Mouse (Mus musculus): ENCODE results near the gene Sds. TPM values are rescaled to one million over a fixed set of nuclear protein-coding genes. Genes with fewer than 3 reads are reported as not detected.

The Sds gene
- polyA plus RNA-seq (2015; fragmentation: Nextera tagmentation; extraction: Ambion mirVana) = not detected in 2 replicates

GRCm38 (mm10) chr5:120476296-120476695 is at the start of gene Sds:
Gene Sds (plus strand): TSS chr5:120476526.
- Histone ChIP-seq H3K27ac (replicated peaks) (no peak within 1 kb of the TSS), H3K4me2 (replicated peaks) (no peak within 1 kb of the TSS), H3K4me3 (no peak within 1 kb of the TSS), H3K27me3 (no peaks in the 10 kb centered on the region), H3K9me3 (no peaks in the 10 kb centered on the region), H3K4me1 (no peaks in the 10 kb centered on the region), H3K36me3 (no peaks in the 10 kb centered on the region), H3K9ac (replicated peaks) (no peak within 1 kb of the TSS)
- WGBS = 12% methylated on average over 13 of the region's 13 CpGs
- no peak for ATAC-seq (replicated peaks)

DNA sequence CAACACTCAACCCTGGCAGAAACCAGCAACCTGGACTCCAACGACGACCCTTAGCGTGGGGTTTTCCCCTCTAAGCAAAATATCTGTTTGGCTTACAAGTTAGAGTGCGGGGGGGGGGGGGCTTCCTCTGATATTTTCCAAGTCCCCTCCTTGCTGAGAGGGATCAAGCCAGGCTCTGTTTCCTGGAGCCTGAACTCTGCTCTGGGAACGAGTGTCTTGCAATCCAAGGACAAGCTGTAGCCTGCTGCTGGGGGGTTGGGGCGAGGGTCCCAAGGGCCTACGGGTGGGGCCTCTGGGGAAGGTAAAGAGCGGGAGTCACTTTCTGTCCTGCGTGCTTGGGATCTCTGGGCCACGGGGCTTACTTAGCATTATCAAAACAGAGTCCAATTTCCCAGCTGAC is 49.8 kb upstream of the Sds start:
- no peak overlapping the region for H3K27ac ChIP-seq (replicated peaks)
- peaks cover 26% of the 10 kb centered on the region for H3K4me1 ChIP-seq
- no peak overlapping the region for H3K4me2 ChIP-seq (replicated peaks)
- no peak for ATAC-seq (replicated peaks)
- no peaks in the 10 kb centered on the region for H3K9me3 ChIP-seq
- H3K27me3 ChIP-seq = peaks cover 80% of the 10 kb centered on the region
- H3K36me3 ChIP-seq = no peaks in the 10 kb centered on the region
- WGBS = 3% methylated on average over 10 of the region's 10 CpGs
- no peak overlapping the region for H3K4me3 ChIP-seq
- H3K9ac ChIP-seq (replicated peaks) = no peak overlapping the region

DNA sequence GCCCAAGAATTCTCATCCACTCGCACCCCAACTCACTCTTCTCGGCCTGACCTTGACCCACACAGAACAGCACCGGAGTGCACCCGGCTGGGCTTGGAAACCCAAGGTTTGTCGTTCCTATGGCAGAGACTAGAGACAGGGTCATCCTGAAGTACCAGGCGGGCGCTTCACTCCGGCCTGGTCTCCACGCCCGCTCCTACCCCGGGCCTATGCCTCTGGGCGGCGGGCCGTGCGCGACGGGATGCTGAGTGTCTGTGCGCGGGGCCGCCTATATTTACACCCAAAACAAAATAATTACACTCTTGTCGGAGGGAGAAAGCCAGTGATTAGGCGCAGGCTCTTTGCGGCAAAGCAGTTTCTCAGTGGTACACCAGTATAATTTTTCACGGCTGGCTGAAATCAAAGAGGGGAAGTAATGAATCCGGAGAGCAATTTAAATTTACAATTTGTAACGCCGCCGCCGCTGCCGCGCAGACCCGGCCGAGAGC is 48.8 kb upstream of the Sds start:
- Histone ChIP-seq H3K27ac (replicated peaks) (0 out of 2 replicates have a peak overlapping the region, but pooled peaks have one; percentile 24), H3K9me3 (no peaks in the 10 kb centered on the region), H3K4me2 (replicated peaks) (peak overlapping the region; percentile 7), H3K4me1 (peaks cover 34% of the 10 kb centered on the region), H3K9ac (replicated peaks) (no peak overlapping the region), H3K36me3 (no peaks in the 10 kb centered on the region), H3K27me3 (peaks cover 80% of the 10 kb centered on the region), H3K4me3 (peak overlapping the region; percentile 14; the same call in 1 of the 2 replicates)
- 0% methylated on average over 33 of the region's 33 CpGs for WGBS
- no peak for ATAC-seq (replicated peaks)

DNA sequence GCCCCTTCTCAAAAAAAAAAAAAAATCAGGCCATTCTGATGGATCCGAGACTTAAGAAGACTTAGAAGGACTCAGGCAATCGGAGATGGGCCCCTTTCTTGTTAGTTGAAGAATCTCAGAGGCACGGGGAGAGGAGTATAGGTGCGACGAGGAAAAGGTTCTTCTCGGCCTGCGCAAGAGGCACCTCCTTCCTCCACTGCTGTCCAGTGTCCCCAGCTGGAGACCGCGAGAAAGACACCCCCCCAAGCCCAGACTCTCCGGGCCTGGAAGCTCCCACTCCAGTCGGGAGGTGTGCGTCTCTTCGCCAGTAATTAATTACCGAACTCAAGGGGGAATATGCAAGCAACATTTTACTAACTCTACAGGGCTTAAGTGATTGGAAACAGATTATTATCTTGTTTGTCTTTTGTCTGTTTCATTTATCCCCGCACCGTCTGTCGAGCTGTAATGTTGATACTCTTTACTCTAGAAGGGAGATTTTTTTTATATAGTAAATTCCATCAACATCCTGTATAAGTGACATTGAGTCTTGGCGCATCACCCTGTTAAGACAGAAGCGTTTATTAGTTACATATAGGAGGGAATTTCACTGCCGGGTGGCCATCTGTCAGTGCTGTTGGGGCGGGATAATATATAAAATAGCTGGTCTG is 48.0 kb upstream of the Sds start:
- Histone ChIP-seq H3K4me3 (peak overlapping the region; percentile 14; the same call in 1 of the 2 replicates), H3K27me3 (peaks cover 77% of the 10 kb centered on the region), H3K9me3 (no peaks in the 10 kb centered on the region), H3K9ac (replicated peaks) (no peak overlapping the region), H3K4me2 (replicated peaks) (peak overlapping the region; percentile 7), H3K36me3 (no peaks in the 10 kb centered on the region), H3K27ac (replicated peaks) (no peak overlapping the region), H3K4me1 (peaks cover 34% of the 10 kb centered on the region)
- WGBS = 3% methylated on average over 21 of the region's 21 CpGs
- no peak for ATAC-seq (replicated peaks)

GRCm38 (mm10) chr5:120428990-120429389 is 47.3 kb upstream of the Sds start:
- H3K9me3 ChIP-seq = no peaks in the 10 kb centered on the region
- no peaks in the 10 kb centered on the region for H3K36me3 ChIP-seq
- no peak overlapping the region for H3K4me2 ChIP-seq (replicated peaks)
- no peak overlapping the region for H3K4me3 ChIP-seq
- no peak overlapping the region for H3K27ac ChIP-seq (replicated peaks)
- H3K4me1 ChIP-seq = peaks cover 34% of the 10 kb centered on the region
- 4% methylated on average over 6 of the region's 6 CpGs for WGBS
- H3K27me3 ChIP-seq = peaks cover 79% of the 10 kb centered on the region
- H3K9ac ChIP-seq (replicated peaks) = no peak overlapping the region
- ATAC-seq (replicated peaks) = no peak

DNA sequence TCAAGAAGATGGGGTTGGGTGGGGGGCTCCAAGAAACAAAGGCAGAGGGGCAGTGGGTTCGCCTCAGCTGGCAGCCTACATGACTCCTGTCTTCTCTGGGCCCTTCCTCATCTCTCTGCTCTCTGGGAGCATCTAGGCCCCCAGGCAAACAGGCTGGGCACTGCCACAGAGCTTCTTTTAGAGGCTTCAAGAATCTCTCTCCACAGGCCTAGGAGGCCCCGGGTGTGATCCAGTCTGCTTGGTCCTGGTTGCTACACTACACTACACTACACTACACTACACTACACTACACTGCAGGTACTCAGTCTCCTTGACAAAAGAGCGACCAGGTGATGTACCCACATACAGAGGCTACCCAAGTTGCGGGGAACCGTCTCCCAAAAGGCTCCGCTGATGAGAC is 46.6 kb upstream of the Sds start:
- H3K4me3 ChIP-seq = 0 out of 2 replicates have a peak overlapping the region, but pooled peaks have one; percentile 7
- 28% methylated on average over 6 of the region's 6 CpGs for WGBS

DNA sequence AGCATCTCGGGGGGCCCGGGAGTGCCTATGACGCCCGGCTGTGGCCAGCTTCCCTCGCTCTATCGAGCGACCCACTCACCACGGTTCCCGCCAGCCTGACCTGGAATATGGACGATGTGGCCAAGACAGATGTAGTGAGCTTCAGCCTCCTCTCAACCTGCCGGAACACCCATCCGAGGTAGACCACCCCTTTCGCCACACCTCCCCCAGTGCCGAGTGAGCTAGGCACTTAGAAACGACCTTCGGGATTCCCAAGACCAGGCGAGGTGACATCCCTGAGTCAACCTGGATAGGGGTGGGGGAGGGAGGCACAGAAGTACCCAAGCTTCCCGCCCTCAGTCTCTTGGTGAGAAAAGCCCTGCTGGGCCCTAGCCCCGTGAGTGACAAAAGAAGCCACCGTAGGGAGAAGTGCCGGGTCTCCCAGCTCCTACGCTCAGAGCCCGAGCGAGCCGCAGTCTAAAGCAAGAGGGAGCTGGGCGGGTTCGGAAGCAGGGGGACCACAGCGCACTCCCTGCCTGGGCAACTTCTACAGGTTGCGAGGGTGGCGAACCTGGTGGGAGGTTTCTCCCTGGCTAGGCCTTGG is 45.2 kb upstream of the Sds start:
- H3K27ac ChIP-seq (replicated peaks) = 0 out of 2 replicates have a peak overlapping the region, but pooled peaks have one; percentile 12
- no peaks in the 10 kb centered on the region for H3K9me3 ChIP-seq
- H3K4me1 ChIP-seq = peaks cover 38% of the 10 kb centered on the region
- H3K4me2 ChIP-seq (replicated peaks) = no peak overlapping the region
- H3K27me3 ChIP-seq = peaks cover 90% of the 10 kb centered on the region
- WGBS = under 1% methylated on average over 30 of the region's 30 CpGs
- ATAC-seq (replicated peaks) = no peak
- H3K36me3 ChIP-seq = no peaks in the 10 kb centered on the region
- no peak overlapping the region; the same call in none of the 2 replicates for H3K9ac ChIP-seq (replicated peaks)
- peak overlapping the region; percentile 34 for H3K4me3 ChIP-seq

More for the DNA sequence above, 46.6 kb upstream of the Sds start:
- Histone ChIP-seq H3K4me2 (replicated peaks) (no peak overlapping the region), H3K9ac (replicated peaks) (no peak overlapping the region), H3K27ac (replicated peaks) (no peak overlapping the region), H3K9me3 (no peaks in the 10 kb centered on the region), H3K36me3 (no peaks in the 10 kb centered on the region), H3K4me1 (peaks cover 30% of the 10 kb centered on the region), H3K27me3 (peaks cover 80% of the 10 kb centered on the region)
- ATAC-seq (replicated peaks) = no peak

GRCm38 (mm10) chr5:120431649-120432485 is 44.5 kb upstream of the Sds start, which contains the start of gene Lhx5:
Gene Lhx5 (plus strand): TSS chr5:120431699.
- peaks cover 87% of the 10 kb centered on the region for H3K27me3 ChIP-seq
- H3K36me3 ChIP-seq = no peaks in the 10 kb centered on the region
- ATAC-seq (replicated peaks) = no peak; the same call in 1 of the 2 replicates
- H3K4me2 ChIP-seq (replicated peaks) = peak within 1 kb of the TSS; percentile 33
- H3K9ac ChIP-seq (replicated peaks) = peak within 1 kb of the TSS; percentile 12
- H3K4me1 ChIP-seq = peaks cover 41% of the 10 kb centered on the region
- peak within 1 kb of the TSS; percentile 34 for H3K4me3 ChIP-seq
- H3K9me3 ChIP-seq = no peaks in the 10 kb centered on the region
- under 1% methylated on average over 69 of the region's 69 CpGs for WGBS
- H3K27ac ChIP-seq (replicated peaks) = peak within 1 kb of the TSS; percentile 24; the same call in 1 of the 2 replicates

DNA sequence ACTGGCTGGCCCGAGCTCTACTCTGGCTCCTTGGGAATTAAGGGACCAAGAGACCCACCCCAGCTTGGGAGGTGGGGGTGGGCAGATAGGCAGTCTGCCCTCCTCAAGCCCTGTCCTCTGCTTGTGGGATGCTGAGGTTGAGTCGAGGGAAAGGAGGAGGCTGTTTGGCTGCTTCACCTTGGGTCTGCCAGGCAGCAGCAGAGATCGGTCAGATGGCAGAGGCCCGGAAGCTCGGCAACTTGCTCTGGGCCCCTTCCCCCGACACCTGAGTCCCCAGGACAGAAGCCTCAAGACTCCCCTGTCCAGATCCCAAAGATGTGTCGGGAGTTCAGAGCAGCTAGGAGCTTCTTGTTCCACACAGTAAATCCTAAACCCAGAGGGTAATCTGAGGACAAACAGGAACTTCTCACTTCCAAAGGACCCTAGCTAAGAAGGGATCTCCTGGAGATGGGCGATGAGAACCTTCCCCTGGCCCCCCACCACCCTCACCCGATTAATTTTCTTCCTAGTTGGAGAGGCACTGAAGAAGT is 43.8 kb upstream of the Sds start:
- Histone ChIP-seq H3K36me3 (no peaks in the 10 kb centered on the region), H3K9me3 (no peaks in the 10 kb centered on the region), H3K9ac (replicated peaks) (peak overlapping the region; percentile 12; the same call in 1 of the 2 replicates), H3K4me3 (peak overlapping the region; percentile 34), H3K27me3 (peaks cover 87% of the 10 kb centered on the region), H3K27ac (replicated peaks) (peak overlapping the region; percentile 24; the same call in 1 of the 2 replicates), H3K4me1 (peaks cover 40% of the 10 kb centered on the region), H3K4me2 (replicated peaks) (no peak overlapping the region)
- no peak for ATAC-seq (replicated peaks)
- 0% methylated on average over 9 of the region's 9 CpGs for WGBS

DNA sequence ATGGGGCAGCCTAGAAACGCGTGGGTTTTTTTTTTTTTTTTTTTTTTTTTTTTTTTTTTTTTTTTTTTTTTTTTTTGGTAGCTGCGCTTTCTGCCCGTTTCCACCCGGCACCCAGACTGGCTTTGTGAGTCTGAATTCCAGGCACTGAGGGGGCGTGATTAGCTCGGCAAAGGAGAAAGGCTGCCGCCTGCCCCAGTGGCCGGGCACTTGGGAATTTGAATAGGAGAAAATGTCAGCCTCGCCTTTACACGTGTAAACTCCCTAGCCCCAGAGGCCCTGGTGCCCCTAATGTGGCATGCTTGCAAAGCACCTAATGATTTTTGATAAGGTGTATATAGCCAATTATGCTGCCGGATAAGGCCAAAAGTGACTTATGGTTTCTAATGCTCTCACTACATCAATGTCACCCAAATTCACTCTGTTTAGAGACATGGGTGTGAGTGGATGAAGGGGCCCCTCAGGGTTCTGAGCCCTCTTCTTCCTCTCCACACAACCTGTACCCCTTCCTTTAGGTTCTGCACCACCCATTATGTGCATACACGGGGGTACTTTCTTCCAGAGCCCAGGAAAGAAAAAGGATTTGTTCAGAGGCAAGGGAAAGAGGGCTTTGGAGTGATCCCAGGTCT is 43.1 kb upstream of the Sds start:
- peaks cover 89% of the 10 kb centered on the region for H3K27me3 ChIP-seq
- peaks cover 40% of the 10 kb centered on the region for H3K4me1 ChIP-seq
- H3K27ac ChIP-seq (replicated peaks) = no peak overlapping the region
- H3K36me3 ChIP-seq = no peaks in the 10 kb centered on the region
- H3K4me3 ChIP-seq = peak overlapping the region; percentile 34
- no peak for ATAC-seq (replicated peaks)
- no peak overlapping the region for H3K9ac ChIP-seq (replicated peaks)
- no peaks in the 10 kb centered on the region for H3K9me3 ChIP-seq
- H3K4me2 ChIP-seq (replicated peaks) = no peak overlapping the region
- 0% methylated on average over 13 of the region's 13 CpGs for WGBS

DNA sequence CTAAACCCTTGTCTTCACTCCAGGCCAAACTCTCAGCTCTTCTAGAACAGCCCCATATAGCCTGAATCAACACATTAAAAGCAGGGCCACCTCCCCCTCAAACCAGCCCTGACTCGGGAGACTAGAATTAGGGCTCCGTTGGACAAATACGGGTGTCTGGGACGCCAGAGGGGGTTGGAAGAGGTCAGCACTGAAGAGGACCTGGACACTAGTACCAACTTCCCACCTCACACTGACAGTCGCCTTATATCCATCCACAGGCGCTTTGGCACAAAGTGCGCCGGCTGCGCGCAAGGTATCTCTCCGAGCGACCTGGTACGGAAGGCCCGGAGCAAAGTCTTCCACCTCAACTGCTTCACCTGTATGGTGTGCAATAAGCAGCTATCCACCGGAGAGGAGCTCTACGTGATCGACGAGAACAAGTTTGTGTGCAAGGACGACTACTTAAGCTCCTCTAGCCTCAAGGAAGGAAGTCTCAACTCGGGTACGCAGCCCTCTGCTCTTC is 42.0 kb upstream of the Sds start:
- H3K27me3 ChIP-seq = peaks cover 92% of the 10 kb centered on the region
- no peaks in the 10 kb centered on the region for H3K9me3 ChIP-seq
- WGBS = 6% methylated on average over 21 of the region's 21 CpGs
- no peak overlapping the region for H3K27ac ChIP-seq (replicated peaks)
- 0 out of 2 replicates have a peak overlapping the region, but pooled peaks have one; percentile 15 for H3K4me3 ChIP-seq
- no peak for ATAC-seq (replicated peaks)
- H3K36me3 ChIP-seq = no peaks in the 10 kb centered on the region
- peaks cover 42% of the 10 kb centered on the region for H3K4me1 ChIP-seq
- no peak overlapping the region for H3K4me2 ChIP-seq (replicated peaks)
- no peak overlapping the region for H3K9ac ChIP-seq (replicated peaks)
